Mouse (Mus musculus): ENCODE measurements around the gene Extl1.
A peak's percentile ranks its signal among the peaks of the same experiment; 100 is the strongest.
"Not testable (repeated sequence)": the region's sequence is repeated elsewhere in the genome, so short reads cannot be mapped to it uniquely, and the experiment has no call there.

The Extl1 gene

GRCm38 (mm10) chr4:134383750-134384149, at the start of gene Extl1:
TSS of gene Extl1 (minus strand) at chr4:134383850.
- DNase-seq (ENCODE audit: low read depth in 1 of 2, low spot score in 2 of 2) = not testable (repeated sequence)

GRCm38 (mm10) chr4:134432686-134433360, 49.2 kb upstream of the Extl1 start:
- no peak for DNase-seq (ENCODE audit: low read depth in 1 of 2, low spot score in 2 of 2)

GRCm38 (mm10) chr4:134430381-134431004, 46.8 kb upstream of the Extl1 start:
- no peak for DNase-seq (ENCODE audit: low read depth in 1 of 2, low spot score in 2 of 2)

GRCm38 (mm10) chr4:134425088-134425487, 41.4 kb upstream of the Extl1 start:
- DNase-seq (ENCODE audit: low read depth in 1 of 2, low spot score in 2 of 2) = no peak

GRCm38 (mm10) chr4:134423949-134424348, 40.3 kb upstream of the Extl1 start:
- DNase-seq (ENCODE audit: low read depth in 1 of 2, low spot score in 2 of 2) = no peak

GRCm38 (mm10) chr4:134421971-134422370, 38.3 kb upstream of the Extl1 start:
- no peak for DNase-seq (ENCODE audit: low read depth in 1 of 2, low spot score in 2 of 2)

GRCm38 (mm10) chr4:134417111-134417510, 33.5 kb upstream of the Extl1 start:
- no peak for DNase-seq (ENCODE audit: low read depth in 1 of 2, low spot score in 2 of 2)

GRCm38 (mm10) chr4:134416602-134417001, 33.0 kb upstream of the Extl1 start:
- no peak for DNase-seq (ENCODE audit: low read depth in 1 of 2, low spot score in 2 of 2)

- no peak for DNase-seq (ENCODE audit: low read depth in 1 of 2, low spot score in 2 of 2)
Measured at GRCm38 (mm10) chr4:134416177-134416576, 32.5 kb upstream of the Extl1 start.

GRCm38 (mm10) chr4:134409286-134409685, 25.6 kb upstream of the Extl1 start:
- DNase-seq (ENCODE audit: low read depth in 1 of 2, low spot score in 2 of 2) = no peak

- no peak for DNase-seq (ENCODE audit: low read depth in 1 of 2, low spot score in 2 of 2)
Measured at GRCm38 (mm10) chr4:134403721-134404120, 20.1 kb upstream of the Extl1 start.

GRCm38 (mm10) chr4:134402571-134403262, 19.1 kb upstream of the Extl1 start:
- DNase-seq (ENCODE audit: low read depth in 1 of 2, low spot score in 2 of 2) = no peak

- DNase-seq (ENCODE audit: low read depth in 1 of 2, low spot score in 2 of 2) = no peak
Measured at GRCm38 (mm10) chr4:134401856-134402570, 18.4 kb upstream of the Extl1 start.

- DNase-seq (ENCODE audit: low read depth in 1 of 2, low spot score in 2 of 2) = no peak
Measured at GRCm38 (mm10) chr4:134401181-134401661, 17.6 kb upstream of the Extl1 start.

- no peak for DNase-seq (ENCODE audit: low read depth in 1 of 2, low spot score in 2 of 2)
Measured at GRCm38 (mm10) chr4:134400206-134400605, 16.6 kb upstream of the Extl1 start.

GRCm38 (mm10) chr4:134397732-134398131, 14.1 kb upstream of the Extl1 start:
- no peak for DNase-seq (ENCODE audit: low read depth in 1 of 2, low spot score in 2 of 2)

GRCm38 (mm10) chr4:134397121-134397520, 13.5 kb upstream of the Extl1 start:
- no peak for DNase-seq (ENCODE audit: low read depth in 1 of 2, low spot score in 2 of 2)

GRCm38 (mm10) chr4:134395977-134396825, 12.6 kb upstream of the Extl1 start, which contains the start of gene Pafah2:
TSS of gene Pafah2 (plus strand) at chr4:134396320.
- peak; percentile 88 for DNase-seq (ENCODE audit: low read depth in 1 of 2, low spot score in 2 of 2)

- no peak for DNase-seq (ENCODE audit: low read depth in 1 of 2, low spot score in 2 of 2)
Measured at GRCm38 (mm10) chr4:134395142-134395541, 11.5 kb upstream of the Extl1 start.

GRCm38 (mm10) chr4:134393026-134393425, 9.4 kb upstream of the Extl1 start:
- no peak for DNase-seq (ENCODE audit: low read depth in 1 of 2, low spot score in 2 of 2)
